Mouse (Mus musculus): ENCODE measurements at regions not wholly inside any gene's neighbourhood (a gene's known extent, or its start where the extent isn't known, plus 50 kb on each side); places are given as distances from the start of the nearest gene placed in this dataset.
"Not testable (repeated sequence)": the region's sequence is repeated elsewhere in the genome, so short reads cannot be mapped to it uniquely, and the experiment has no call there.

DNA sequence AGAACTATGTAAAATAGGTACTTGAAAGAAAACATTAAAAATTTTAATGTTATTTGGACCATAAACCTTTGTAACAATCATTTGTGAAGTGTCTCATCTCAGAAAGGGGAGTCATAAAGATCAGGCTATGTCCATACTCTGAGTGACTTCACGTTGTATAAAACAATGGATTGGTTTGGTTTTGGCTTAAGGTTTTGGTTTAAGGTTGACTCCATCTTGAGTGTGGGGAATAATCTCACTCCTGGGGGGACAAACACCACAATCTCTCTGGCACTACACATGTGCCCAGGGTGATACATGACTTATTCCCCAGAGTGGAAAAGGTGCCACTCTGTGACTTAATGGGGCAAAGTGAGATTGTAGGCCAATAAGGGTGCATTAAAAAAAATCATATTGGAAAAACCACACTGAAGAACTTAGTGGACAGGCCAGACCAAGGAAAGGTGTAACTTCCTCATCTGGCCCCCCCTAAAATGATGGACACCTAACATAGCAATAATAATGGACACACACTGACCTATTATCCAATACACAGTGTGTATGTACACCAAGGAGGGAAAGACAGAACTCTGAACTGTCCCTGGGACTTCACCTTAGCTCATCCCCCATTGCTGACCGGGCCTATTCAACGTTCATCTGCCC lies 89.2 kb upstream of the Cpsf6 start:
- Histone ChIP-seq H3K4me3 (ENCODE audit: low read depth, low read length) (no peak overlapping the region), H3K9me3 (ENCODE audit: low read length) (no peaks in the 10 kb centered on the region), H3K4me2 (ENCODE audit: low read depth, low read length, poor library complexity, severe bottlenecking) (no peak overlapping the region), H3K27me3 (ENCODE audit: insufficient read depth, low read length) (no peaks in the 10 kb centered on the region), H3K4me1 (ENCODE audit: insufficient read depth, low read length) (no peaks in the 10 kb centered on the region), H3K27ac (ENCODE audit: low read depth, low read length) (no peak overlapping the region), H3K9ac (replicated peaks; ENCODE audit: low read length, poor library complexity, severe bottlenecking) (no peak overlapping the region), H3K36me3 (ENCODE audit: insufficient read depth, low read length) (no peaks in the 10 kb centered on the region)
- ATAC-seq (ENCODE audit: low FRiP score), result no peak
- WGBS, result 93% methylated on average over 3 of the region's 3 CpGs
- no peak for DNase-seq (ENCODE audit: low spot score)
- TF ChIP-seq CTCF (IDR thresholded peaks at IDR 0.05), result no peak

- H3K4me2 ChIP-seq (ENCODE audit: low read depth, low read length, poor library complexity, severe bottlenecking), result no peak overlapping the region
- H3K27me3 ChIP-seq (ENCODE audit: insufficient read depth, low read length), result no peaks in the 10 kb centered on the region
- H3K9ac ChIP-seq (replicated peaks; ENCODE audit: low read length, poor library complexity, severe bottlenecking), result no peak overlapping the region
- DNase-seq (ENCODE audit: low spot score) (no peak), ATAC-seq (ENCODE audit: low FRiP score) (no peak)
- 88% methylated on average over 4 of the region's 4 CpGs for WGBS
- H3K4me3 ChIP-seq (ENCODE audit: low read depth, low read length), result no peak overlapping the region
- no peaks in the 10 kb centered on the region for H3K36me3 ChIP-seq (ENCODE audit: insufficient read depth, low read length)
- TF ChIP-seq CTCF (IDR thresholded peaks at IDR 0.05), result no peak
- H3K9me3 ChIP-seq (ENCODE audit: low read length), result no peaks in the 10 kb centered on the region
- H3K4me1 ChIP-seq (ENCODE audit: insufficient read depth, low read length), result no peaks in the 10 kb centered on the region
- H3K27ac ChIP-seq (ENCODE audit: low read depth, low read length), result no peak overlapping the region
Measured at GRCm38 (mm10) chr10:117468381-117468780, 88.6 kb upstream of the Cpsf6 start.

GRCm38 (mm10) chr10:117467161-117467560 lies 87.3 kb upstream of the Cpsf6 start:
- Histone ChIP-seq H3K36me3 (ENCODE audit: insufficient read depth, low read length) (no peaks in the 10 kb centered on the region), H3K27ac (ENCODE audit: low read depth, low read length) (no peak overlapping the region), H3K9ac (replicated peaks; ENCODE audit: low read length, poor library complexity, severe bottlenecking) (no peak overlapping the region), H3K9me3 (ENCODE audit: low read length) (no peaks in the 10 kb centered on the region), H3K4me3 (ENCODE audit: low read depth, low read length) (no peak overlapping the region), H3K4me1 (ENCODE audit: insufficient read depth, low read length) (no peaks in the 10 kb centered on the region), H3K27me3 (ENCODE audit: insufficient read depth, low read length) (no peaks in the 10 kb centered on the region), H3K4me2 (ENCODE audit: low read depth, low read length, poor library complexity, severe bottlenecking) (no peak overlapping the region)
- no peak for DNase-seq (ENCODE audit: low spot score)
- WGBS, result 93% methylated on average over 8 of the region's 8 CpGs
- no peak for ATAC-seq (ENCODE audit: low FRiP score)
- no peak for TF ChIP-seq CTCF (IDR thresholded peaks at IDR 0.05)

DNA sequence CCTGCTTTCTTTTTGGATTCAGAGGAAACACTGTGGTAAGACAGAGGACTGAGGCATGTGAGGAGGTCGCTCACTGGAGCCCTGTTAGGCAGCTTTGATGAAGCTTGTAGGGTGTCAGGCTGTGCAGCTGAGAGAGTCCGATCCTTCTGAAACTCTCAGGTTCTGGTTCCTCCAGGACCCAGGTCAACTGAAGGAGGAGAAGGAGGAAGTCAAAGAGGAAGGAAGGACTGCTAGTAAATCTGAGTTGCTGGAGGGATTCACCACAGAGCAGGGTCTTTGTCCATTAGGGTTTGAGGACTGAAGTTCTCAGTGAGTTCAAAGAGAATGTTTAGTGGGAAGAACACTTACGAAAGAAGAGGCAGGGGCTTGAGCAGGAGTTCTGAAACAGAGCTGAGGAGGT lies 86.6 kb upstream of the Cpsf6 start:
- Histone ChIP-seq H3K27me3 (ENCODE audit: insufficient read depth, low read length) (no peaks in the 10 kb centered on the region), H3K9me3 (ENCODE audit: low read length) (no peaks in the 10 kb centered on the region), H3K4me3 (ENCODE audit: low read depth, low read length) (no peak overlapping the region), H3K36me3 (ENCODE audit: insufficient read depth, low read length) (no peaks in the 10 kb centered on the region), H3K27ac (ENCODE audit: low read depth, low read length) (no peak overlapping the region), H3K4me2 (ENCODE audit: low read depth, low read length, poor library complexity, severe bottlenecking) (no peak overlapping the region), H3K9ac (replicated peaks; ENCODE audit: low read length, poor library complexity, severe bottlenecking) (no peak overlapping the region), H3K4me1 (ENCODE audit: insufficient read depth, low read length) (no peaks in the 10 kb centered on the region)
- no peak for TF ChIP-seq CTCF (IDR thresholded peaks at IDR 0.05)
- ATAC-seq (ENCODE audit: low FRiP score) (no peak), DNase-seq (ENCODE audit: low spot score) (no peak)
- WGBS, result 89% methylated on average over 3 of the region's 3 CpGs

- H3K4me2 ChIP-seq (ENCODE audit: low read depth, low read length, poor library complexity, severe bottlenecking), result no peak overlapping the region
- WGBS, result 78% methylated on average over 3 of the region's 3 CpGs
Measured at GRCm38 (mm10) chr10:117465671-117466250, 85.9 kb upstream of the Cpsf6 start.

DNA sequence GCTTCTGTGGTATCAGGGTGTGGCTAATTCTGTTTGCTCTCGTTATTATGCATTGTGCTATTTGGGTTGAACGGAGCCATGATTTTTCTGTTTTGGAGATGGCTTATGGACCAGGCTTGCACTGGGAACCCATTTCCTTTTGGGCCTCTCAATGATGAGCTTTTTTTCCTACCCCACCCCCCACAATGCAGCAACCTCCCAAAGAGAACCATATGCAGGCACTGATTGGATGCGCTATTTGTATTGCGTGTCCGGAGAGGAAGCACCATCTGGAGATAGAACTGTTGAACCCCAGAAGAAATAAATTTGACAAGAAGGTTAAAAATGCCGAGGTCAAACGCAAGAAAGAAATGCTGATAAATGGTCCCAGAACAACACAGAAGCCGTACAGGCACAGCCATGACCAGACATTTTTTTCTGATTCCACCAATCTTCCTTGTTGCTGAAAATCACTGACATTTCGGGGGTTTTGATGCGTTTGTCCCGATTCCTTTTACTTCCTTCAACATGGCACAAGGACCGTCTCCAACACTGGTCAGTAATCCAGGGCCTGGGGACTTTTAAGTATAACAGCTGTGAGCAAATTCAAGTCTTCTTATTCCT lies 85.3 kb upstream of the Cpsf6 start:
- Histone ChIP-seq H3K4me1 (ENCODE audit: insufficient read depth, low read length) (no peaks in the 10 kb centered on the region), H3K27ac (ENCODE audit: low read depth, low read length) (no peak overlapping the region), H3K36me3 (ENCODE audit: insufficient read depth, low read length) (no peaks in the 10 kb centered on the region), H3K4me3 (ENCODE audit: low read depth, low read length) (no peak overlapping the region), H3K9me3 (ENCODE audit: low read length) (no peaks in the 10 kb centered on the region), H3K27me3 (ENCODE audit: insufficient read depth, low read length) (no peaks in the 10 kb centered on the region), H3K4me2 (ENCODE audit: low read depth, low read length, poor library complexity, severe bottlenecking) (no peak overlapping the region), H3K9ac (replicated peaks; ENCODE audit: low read length, poor library complexity, severe bottlenecking) (no peak overlapping the region)
- DNase-seq (ENCODE audit: low spot score) (no peak), ATAC-seq (ENCODE audit: low FRiP score) (no peak)
- no peak for TF ChIP-seq CTCF (IDR thresholded peaks at IDR 0.05)
- WGBS, result 86% methylated on average over 12 of the region's 12 CpGs

More at GRCm38 (mm10) chr10:117465671-117466250, 85.9 kb upstream of the Cpsf6 start:
- H3K4me1 ChIP-seq (ENCODE audit: insufficient read depth, low read length), result no peaks in the 10 kb centered on the region
- DNase-seq (ENCODE audit: low spot score), result no peak
- no peak for TF ChIP-seq CTCF (IDR thresholded peaks at IDR 0.05)
- H3K9ac ChIP-seq (replicated peaks; ENCODE audit: low read length, poor library complexity, severe bottlenecking), result no peak overlapping the region
- no peaks in the 10 kb centered on the region for H3K27me3 ChIP-seq (ENCODE audit: insufficient read depth, low read length)
- no peak overlapping the region for H3K4me3 ChIP-seq (ENCODE audit: low read depth, low read length)
- H3K36me3 ChIP-seq (ENCODE audit: insufficient read depth, low read length), result no peaks in the 10 kb centered on the region
- no peaks in the 10 kb centered on the region for H3K9me3 ChIP-seq (ENCODE audit: low read length)
- no peak for ATAC-seq (ENCODE audit: low FRiP score)
- H3K27ac ChIP-seq (ENCODE audit: low read depth, low read length), result no peak overlapping the region

GRCm38 (mm10) chr10:117464331-117464730 lies 84.5 kb upstream of the Cpsf6 start:
- not testable (repeated sequence) for H3K9me3 ChIP-seq (ENCODE audit: low read length); H3K4me1 ChIP-seq (ENCODE audit: insufficient read depth, low read length); H3K27me3 ChIP-seq (ENCODE audit: insufficient read depth, low read length); ATAC-seq (ENCODE audit: low FRiP score); H3K27ac ChIP-seq (ENCODE audit: low read depth, low read length); H3K9ac ChIP-seq (replicated peaks; ENCODE audit: low read length, poor library complexity, severe bottlenecking); H3K4me3 ChIP-seq (ENCODE audit: low read depth, low read length); H3K4me2 ChIP-seq (ENCODE audit: low read depth, low read length, poor library complexity, severe bottlenecking); H3K36me3 ChIP-seq (ENCODE audit: insufficient read depth, low read length); DNase-seq (ENCODE audit: low spot score)

All from midbrain, postnatal 0 days (tissue).